Mouse (Mus musculus): ENCODE measurements around the gene Kmo. TPM values are rescaled to one million over a fixed set of nuclear protein-coding genes. Genes with fewer than 3 reads are reported as not detected.

The Kmo gene
- polyA plus RNA-seq, 1 experiment from 2014 or later, result not detected

- Histone ChIP-seq H3K9me3 (replicated peaks; ENCODE audit: control insufficient read depth, low read length, poor library complexity, severe bottlenecking) (no peaks in the 10 kb centered on the region), H3K9ac (ENCODE audit: low read depth, low read length) (no peak overlapping the region), H3K36me3 (ENCODE audit: control insufficient read depth, insufficient read depth, low read length) (no peaks in the 10 kb centered on the region), H3K27ac (ENCODE audit: low read length) (no peak overlapping the region), H3K4me2 (ENCODE audit: low read length) (no peak overlapping the region), H3K4me1 (ENCODE audit: control insufficient read depth, insufficient read depth, low read length) (no peaks in the 10 kb centered on the region), H3K4me3 (ENCODE audit: low read depth, low read length) (no peak overlapping the region), H3K27me3 (ENCODE audit: control insufficient read depth, insufficient read depth, low read depth, low read length) (no peaks in the 10 kb centered on the region)
- 39% methylated on average over 4 of the region's 4 CpGs for WGBS
- ATAC-seq, result no peak
These were observed 79.6 kb downstream of the Kmo start for GRCm38 (mm10) chr1:175699796-175700195.

GRCm38 (mm10) chr1:175701145-175701544 is 81.0 kb downstream of the Kmo start:
- no peak for ATAC-seq
- Histone ChIP-seq H3K36me3 (ENCODE audit: control insufficient read depth, insufficient read depth, low read length) (no peaks in the 10 kb centered on the region), H3K4me1 (ENCODE audit: control insufficient read depth, insufficient read depth, low read length) (no peaks in the 10 kb centered on the region), H3K27me3 (ENCODE audit: control insufficient read depth, insufficient read depth, low read depth, low read length) (no peaks in the 10 kb centered on the region), H3K9me3 (replicated peaks; ENCODE audit: control insufficient read depth, low read length, poor library complexity, severe bottlenecking) (no peaks in the 10 kb centered on the region), H3K4me3 (ENCODE audit: low read depth, low read length) (no peak overlapping the region), H3K27ac (ENCODE audit: low read length) (no peak overlapping the region), H3K4me2 (ENCODE audit: low read length) (no peak overlapping the region), H3K9ac (ENCODE audit: low read depth, low read length) (no peak overlapping the region)
- whole genome bisulfite sequencing, result 83% methylated on average over 4 of the region's 4 CpGs

- Histone ChIP-seq H3K4me1 (ENCODE audit: control insufficient read depth, insufficient read depth, low read length) (no peaks in the 10 kb centered on the region), H3K9me3 (replicated peaks; ENCODE audit: control insufficient read depth, low read length, poor library complexity, severe bottlenecking) (no peaks in the 10 kb centered on the region), H3K4me2 (ENCODE audit: low read length) (no peak overlapping the region), H3K36me3 (ENCODE audit: control insufficient read depth, insufficient read depth, low read length) (no peaks in the 10 kb centered on the region), H3K4me3 (ENCODE audit: low read depth, low read length) (no peak overlapping the region), H3K27me3 (ENCODE audit: control insufficient read depth, insufficient read depth, low read depth, low read length) (no peaks in the 10 kb centered on the region), H3K27ac (ENCODE audit: low read length) (no peak overlapping the region), H3K9ac (ENCODE audit: low read depth, low read length) (no peak overlapping the region)
- ATAC-seq, result no peak
- 80% methylated on average over 5 of the region's 5 CpGs for WGBS
These were observed 87.4 kb downstream of the Kmo start for GRCm38 (mm10) chr1:175707599-175707998.

- Histone ChIP-seq H3K4me1 (ENCODE audit: control insufficient read depth, insufficient read depth, low read length) (no peaks in the 10 kb centered on the region), H3K9ac (ENCODE audit: low read depth, low read length) (no peak overlapping the region), H3K4me2 (ENCODE audit: low read length) (no peak overlapping the region), H3K9me3 (replicated peaks; ENCODE audit: control insufficient read depth, low read length, poor library complexity, severe bottlenecking) (no peaks in the 10 kb centered on the region), H3K27me3 (ENCODE audit: control insufficient read depth, insufficient read depth, low read depth, low read length) (no peaks in the 10 kb centered on the region), H3K4me3 (ENCODE audit: low read depth, low read length) (no peak overlapping the region), H3K36me3 (ENCODE audit: control insufficient read depth, insufficient read depth, low read length) (no peaks in the 10 kb centered on the region), H3K27ac (ENCODE audit: low read length) (no peak overlapping the region)
- ATAC-seq, result no peak
These were observed 87.8 kb downstream of the Kmo start for GRCm38 (mm10) chr1:175708013-175708412.

Other genes with a start within 250 kb of the Kmo start
- 42.9 and 44.9 TPM in 2 replicates for gene Rgs7, start 127.9 kb upstream of the Kmo start, polyA plus RNA-seq (2015; fragmentation: Nextera tagmentation; extraction: Ambion mirVana)
- 88.9 and 91.9 TPM in 2 replicates for gene Fh1, start 5.3 kb downstream of the Kmo start, polyA plus RNA-seq (2015; fragmentation: Nextera tagmentation; extraction: Ambion mirVana)
- gene Opn3, start 72.4 kb downstream of the Kmo start, polyA plus RNA-seq (2015; fragmentation: Nextera tagmentation; extraction: Ambion mirVana), result 8.6 and 9.8 TPM in 2 replicates
- 3.6 and 4.2 TPM in 2 replicates for gene Chml, start 72.5 kb downstream of the Kmo start, polyA plus RNA-seq (2015; fragmentation: Nextera tagmentation; extraction: Ambion mirVana)
- not detected in 2 replicates for gene Wdr64, start 78.2 kb downstream of the Kmo start, polyA plus RNA-seq (2015; fragmentation: Nextera tagmentation; extraction: Ambion mirVana)

Data from midbrain, embryonic 16.5 days (tissue).